Mouse (Mus musculus) embryonic fibroblast, embryonic 13.5 days (primary cell): ENCODE results near the gene Pard6b.

Experiments used
- CTCF ChIP-seq: IDR thresholded peaks from 2 replicates; pipeline ENCODE4 v1.5.1; 2011; ENCODE audit warnings: mild to moderate bottlenecking, control low read depth, low read length, moderate library complexity, borderline replicate concordance; ENCODE audit not compliant: insufficient read depth
- POLR2A ChIP-seq: IDR thresholded peaks from 2 replicates; pipeline ENCODE4 v1.6.1; 2011; ENCODE audit warnings: low read depth, mild to moderate bottlenecking, control low read depth, low read length, moderate library complexity

- TF ChIP-seq CTCF (peak; percentile 72), POLR2A (no peak)
These were observed 17.2 kb downstream of the Pard6b start for GRCm38 (mm10) chr2:168098040-168098439.
